26 mouse cellular contexts compared by ENCODE assay signal in the genomic region with DNA sequence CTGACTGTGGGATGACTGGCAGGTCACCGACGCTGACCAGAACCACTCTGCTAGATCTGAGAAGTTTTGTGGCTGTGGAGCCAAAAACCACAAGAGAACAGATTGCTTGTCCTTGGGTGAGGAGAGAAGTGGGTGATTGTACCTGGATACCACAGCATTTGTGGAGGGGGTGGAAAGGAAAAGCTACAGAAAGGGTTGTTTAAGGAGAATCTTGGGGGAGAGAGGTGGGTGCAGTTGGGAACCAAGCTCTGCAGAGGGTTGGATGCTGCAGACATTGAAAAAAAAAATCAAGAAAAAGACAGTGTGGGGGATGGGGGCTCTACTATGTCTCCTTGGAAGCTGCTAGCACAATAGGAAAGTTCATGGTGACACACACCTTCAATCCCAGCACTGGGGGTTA.
DNase-seq lines count a peak whose midpoint lies in the region; ATAC-seq and TF ChIP-seq lines count a peak whose summit lies in the region.
"Had no signal": no experiment of that assay in that cellular context is flagged by ENCODE, and none has a peak within 500 bp of the region (broad histone marks: within the 10 kb centered on the region; RNA-seq: fewer than 3 reads in every experiment).

No protein-coding gene starts in this region.

- no peak overlapping the region for H3K4me3 ChIP-seq in layer of hippocampus, adult 2 months
- H3K4me3 ChIP-seq: embryonic facial prominence, embryonic 13.5 days; embryonic facial prominence, embryonic 15.5 days; erythroblast, embryonic 14.5 days; forebrain, embryonic 10.5 days; forebrain, embryonic 12.5 days had no signal

- no peak overlapping the region for H3K27ac ChIP-seq in layer of hippocampus, adult 2 months
- H3K27ac ChIP-seq: embryonic facial prominence, embryonic 13.5 days; embryonic facial prominence, embryonic 15.5 days; forebrain, embryonic 10.5 days; forebrain, embryonic 12.5 days had no signal

- no peak for DNase-seq in frontal cortex, postnatal 25 days (ENCODE audit: low spot score in 2 of 2)
- DNase-seq in right cerebral cortex, adult 18-20 months: peak; percentile 28
- no peak for DNase-seq in right cerebral cortex, postnatal 36 days (ENCODE audit: low spot score in 2 of 2)
- no peak for DNase-seq in layer of hippocampus, adult 2 months (ENCODE audit: low spot score in 2 of 2)
- DNase-seq: adrenal gland, adult 8-10 months; adrenal gland, postnatal 14 days; adrenal gland, postnatal 36 days; B cell, adult 2 months; cerebellum, adult 11 months; cerebellum, adult 18-20 months; cerebellum, adult 8-10 months; cerebellum, adult 9-11 months; cerebellum, postnatal 14 days; cerebellum, postnatal 36 days; embryo, embryonic 11 days had no signal

- TF ChIP-seq CTCF in layer of hippocampus, adult 2 months (conservative IDR thresholded peaks at IDR 0.05): no peak

- peak; percentile 77; the same call in 1 of the 2 replicates for ATAC-seq in frontal cortex, adult (ENCODE audit: low TSS enrichment)
- ATAC-seq: activated CD4-positive, CD25-positive, alpha-beta regulatory T cell, adult 4 months; CD4-positive, CD25-positive, alpha-beta regulatory T cell, adult 4 months; forebrain, embryonic 14.5 days; forebrain, embryonic 16.5 days; Patski had no signal
